Comparison of ENCODE assay signal across 8 mouse cellular contexts in the genomic region with DNA sequence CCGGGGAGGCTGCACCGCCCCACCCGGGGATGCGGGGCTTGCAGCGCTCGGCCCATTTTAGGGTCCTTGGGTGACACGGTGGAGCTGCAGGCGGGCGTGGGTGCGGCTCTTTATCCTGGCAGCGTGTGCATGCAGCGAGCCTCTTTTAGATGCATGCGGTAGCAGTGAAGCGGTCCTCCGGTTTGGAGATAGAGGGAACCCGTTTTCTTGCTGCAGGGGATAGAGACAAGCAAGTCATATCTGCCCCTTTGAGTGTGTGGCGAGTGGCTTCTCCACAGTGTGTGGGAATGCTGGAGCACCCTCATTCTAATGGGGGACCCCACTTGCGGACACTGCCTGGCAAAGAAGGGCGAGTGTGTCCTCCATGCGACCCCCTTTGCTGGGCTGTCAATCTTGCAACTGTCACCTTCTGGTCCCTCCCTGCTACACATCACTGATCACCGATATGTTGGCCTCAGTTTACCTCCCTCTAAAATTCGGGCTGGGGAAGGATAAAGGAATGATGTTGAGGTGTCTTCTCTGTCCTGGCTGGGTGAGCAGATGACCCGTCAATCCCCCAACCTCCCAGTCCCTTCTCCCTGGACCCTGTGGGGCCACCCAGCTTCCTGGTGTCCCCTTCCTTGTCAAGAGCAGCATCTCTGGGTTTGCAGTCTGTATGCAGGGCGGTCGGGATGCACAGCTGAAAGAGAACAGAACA. TPM values are rescaled to one million over a fixed set of nuclear protein-coding genes. Genes with fewer than 3 reads are reported as not detected.
A peak's percentile ranks its signal among the peaks of the same experiment; 100 is the strongest.
DNase-seq lines count a peak whose midpoint lies in the region; ATAC-seq lines count a peak whose summit lies in the region.

No protein-coding gene starts in this region.

- peaks cover 21% of the 10 kb centered on the region for H3K27me3 ChIP-seq in kidney, embryonic 15.5 days
- peaks cover 25% of the 10 kb centered on the region for H3K27me3 ChIP-seq in hindbrain, embryonic 14.5 days (ENCODE audit: control insufficient read depth, insufficient read depth, low read length)
- H3K27me3 ChIP-seq in midbrain, embryonic 15.5 days (replicated peaks), result no peaks in the 10 kb centered on the region

- H3K4me2 ChIP-seq in kidney, embryonic 15.5 days, result peak overlapping the region; percentile 90
- H3K4me2 ChIP-seq in hindbrain, embryonic 14.5 days (replicated peaks), result peak overlapping the region; percentile 92
- peak overlapping the region; percentile 70 for H3K4me2 ChIP-seq in midbrain, embryonic 15.5 days

- no peak for ATAC-seq in kidney, embryonic 15.5 days (replicated peaks; ENCODE audit: low FRiP score)
- peak; percentile 15 for ATAC-seq in hindbrain, embryonic 14.5 days (ENCODE audit: low FRiP score)
- ATAC-seq in midbrain, embryonic 15.5 days (replicated peaks), result no peak

- H3K9me3 ChIP-seq in kidney, embryonic 15.5 days (replicated peaks), result no peaks in the 10 kb centered on the region
- no peaks in the 10 kb centered on the region for H3K9me3 ChIP-seq in hindbrain, embryonic 14.5 days (ENCODE audit: control insufficient read depth, low read length)
- no peaks in the 10 kb centered on the region for H3K9me3 ChIP-seq in midbrain, embryonic 15.5 days

- H3K4me1 ChIP-seq in kidney, embryonic 15.5 days, result peaks cover 71% of the 10 kb centered on the region
- H3K4me1 ChIP-seq in hindbrain, embryonic 14.5 days (replicated peaks; ENCODE audit: control insufficient read depth, insufficient read depth, low read length), result peaks cover 25% of the 10 kb centered on the region
- H3K4me1 ChIP-seq in midbrain, embryonic 15.5 days, result peaks cover 35% of the 10 kb centered on the region

- H3K27ac ChIP-seq in kidney, embryonic 15.5 days, result peak overlapping the region; percentile 93
- peak overlapping the region; percentile 81 for H3K27ac ChIP-seq in hindbrain, embryonic 14.5 days
- H3K27ac ChIP-seq in midbrain, embryonic 15.5 days, result peak overlapping the region; percentile 88

- peak overlapping the region; percentile 82 for H3K9ac ChIP-seq in kidney, embryonic 15.5 days
- H3K9ac ChIP-seq in hindbrain, embryonic 14.5 days, result peak overlapping the region; percentile 80
- peak overlapping the region; percentile 84 for H3K9ac ChIP-seq in midbrain, embryonic 15.5 days

- 1% methylated on average over 25 of the region's 25 CpGs for WGBS in kidney, embryonic 15.5 days
- 3% methylated on average over 25 of the region's 25 CpGs for WGBS in hindbrain, embryonic 14.5 days
- 3% methylated on average over 25 of the region's 25 CpGs for WGBS in midbrain, embryonic 15.5 days

- H3K36me3 ChIP-seq in kidney, embryonic 15.5 days, result no peaks in the 10 kb centered on the region
- no peaks in the 10 kb centered on the region for H3K36me3 ChIP-seq in hindbrain, embryonic 14.5 days (replicated peaks; ENCODE audit: control insufficient read depth, insufficient read depth)
- H3K36me3 ChIP-seq in midbrain, embryonic 15.5 days (replicated peaks), result no peaks in the 10 kb centered on the region

- intact Hi-C loops in gastrocnemius, postnatal 14 days (cut with DNase I; ENCODE audit: low total_unique reads), result no loop called here

- no peak for DNase-seq in kidney, postnatal 36 days
- DNase-seq in c-Kit-positive CD71-positive TER-119-negative erythroid progenitor cells, embryonic 14.5 days (ENCODE audit: low read depth), result peak; percentile 48
- DNase-seq in hindbrain, embryonic 14.5 days (ENCODE audit: low spot score), result no peak
- DNase-seq in adrenal gland, postnatal 10 days, result no peak
- DNase-seq in gastrocnemius, postnatal 14 days, result no peak
- no peak for DNase-seq in thymus, postnatal 25 days

- H3K4me3 ChIP-seq in kidney, embryonic 15.5 days (replicated peaks), result peak overlapping the region; percentile 88
- H3K4me3 ChIP-seq in hindbrain, embryonic 14.5 days (replicated peaks; ENCODE audit: low read length), result peak overlapping the region; percentile 74
- peak overlapping the region; percentile 80 for H3K4me3 ChIP-seq in midbrain, embryonic 15.5 days

RNA-seq across cellular contexts. Expression of a gene that starts 0.7 kb away (rescaled TPM):
- polyA plus RNA-seq in kidney, embryonic 15.5 days (2015; fragmentation: Nextera tagmentation; extraction: Ambion mirVana), result 51.0 and 61.3 TPM in 2 replicates
- 137 and 151 TPM in 2 replicates for polyA plus RNA-seq in hindbrain, embryonic 14.5 days (2014; fragmentation: Nextera tagmentation; extraction: Ambion mirVana)
- 154 and 159 TPM in 2 replicates for polyA plus RNA-seq in midbrain, embryonic 15.5 days (2015; fragmentation: Nextera tagmentation; extraction: Ambion mirVana)
- 10 to 100 TPM; 39.2 to 48.9 TPM for total RNA-seq in adrenal gland, postnatal 10 days (2021)
- 10 to 100 TPM; 18.5 to 22.8 TPM for total RNA-seq in gastrocnemius, postnatal 14 days (2021)

RNA-seq across cellular contexts. Expression of a gene that starts 2.1 kb away (rescaled TPM):
- polyA plus RNA-seq in kidney, embryonic 15.5 days (2015; fragmentation: Nextera tagmentation; extraction: Ambion mirVana), result 15.9 and 18.1 TPM in 2 replicates
- polyA plus RNA-seq in hindbrain, embryonic 14.5 days (2014; fragmentation: Nextera tagmentation; extraction: Ambion mirVana), result 3.9 and 6.0 TPM in 2 replicates
- polyA plus RNA-seq in midbrain, embryonic 15.5 days (2015; fragmentation: Nextera tagmentation; extraction: Ambion mirVana), result 6.9 and 8.0 TPM in 2 replicates
- 1 to 10 TPM; 1.9 to 3.0 TPM for total RNA-seq in adrenal gland, postnatal 10 days (2021)
- not detected for total RNA-seq in gastrocnemius, postnatal 14 days (2021)

RNA-seq across cellular contexts. Expression of a gene that starts 26.7 kb away (rescaled TPM):
- 59.7 and 63.4 TPM in 2 replicates for polyA plus RNA-seq in kidney, embryonic 15.5 days (2015; fragmentation: Nextera tagmentation; extraction: Ambion mirVana)
- 26.4 and 31.5 TPM in 2 replicates for polyA plus RNA-seq in hindbrain, embryonic 14.5 days (2014; fragmentation: Nextera tagmentation; extraction: Ambion mirVana)
- 36.4 and 38.5 TPM in 2 replicates for polyA plus RNA-seq in midbrain, embryonic 15.5 days (2015; fragmentation: Nextera tagmentation; extraction: Ambion mirVana)
- 10 to 100 TPM; 79.8 to 83.8 TPM for total RNA-seq in adrenal gland, postnatal 10 days (2021)
- total RNA-seq in gastrocnemius, postnatal 14 days (2021), result 10 to 100 TPM; 62.8 to 71.1 TPM

RNA-seq across cellular contexts. Expression of a gene that starts 26.7 kb away (rescaled TPM):
- 230 and 244 TPM in 2 replicates for polyA plus RNA-seq in kidney, embryonic 15.5 days (2015; fragmentation: Nextera tagmentation; extraction: Ambion mirVana)
- polyA plus RNA-seq in hindbrain, embryonic 14.5 days (2014; fragmentation: Nextera tagmentation; extraction: Ambion mirVana), result 136 and 142 TPM in 2 replicates
- 124 and 126 TPM in 2 replicates for polyA plus RNA-seq in midbrain, embryonic 15.5 days (2015; fragmentation: Nextera tagmentation; extraction: Ambion mirVana)
- 100 to 1,000 TPM; 109 to 111 TPM for total RNA-seq in adrenal gland, postnatal 10 days (2021)
- 10 to 100 TPM; 93.1 to 99.9 TPM for total RNA-seq in gastrocnemius, postnatal 14 days (2021)

RNA-seq across cellular contexts. Expression of a gene that starts 27.4 kb away (rescaled TPM):
- 38.8 and 44.2 TPM in 2 replicates for polyA plus RNA-seq in kidney, embryonic 15.5 days (2015; fragmentation: Nextera tagmentation; extraction: Ambion mirVana)
- polyA plus RNA-seq in hindbrain, embryonic 14.5 days (2014; fragmentation: Nextera tagmentation; extraction: Ambion mirVana), result 18.7 and 20.6 TPM in 2 replicates
- polyA plus RNA-seq in midbrain, embryonic 15.5 days (2015; fragmentation: Nextera tagmentation; extraction: Ambion mirVana), result 35.8 and 38.3 TPM in 2 replicates
- total RNA-seq in adrenal gland, postnatal 10 days (2021), result 10 to 100 TPM; 29.4 to 35.4 TPM
- 1 to 10 TPM; 7.7 to 10.0 TPM for total RNA-seq in gastrocnemius, postnatal 14 days (2021)
